Mouse (Mus musculus) testis, adult 2 months (tissue): Measurements from ENCODE around the gene Nyx.

Experiments used
- CTCF ChIP-seq: fragments of 200-500 bp; IDR thresholded peaks from 2 replicates; pipeline ENCODE4 v1.5.1; 2012; ENCODE audit warnings: low read depth, mild to moderate bottlenecking, inconsistent platforms, low read length, moderate library complexity; ENCODE audit not compliant: control insufficient read depth, insufficient read depth, insufficient replicate concordance
- POLR2A ChIP-seq: fragments of 200-500 bp; IDR thresholded peaks from 2 replicates; pipeline ENCODE4 v1.6.1; 2012; ENCODE audit warnings: low read depth, mild to moderate bottlenecking, inconsistent platforms, low read length, moderate library complexity; ENCODE audit not compliant: control insufficient read depth

DNA sequence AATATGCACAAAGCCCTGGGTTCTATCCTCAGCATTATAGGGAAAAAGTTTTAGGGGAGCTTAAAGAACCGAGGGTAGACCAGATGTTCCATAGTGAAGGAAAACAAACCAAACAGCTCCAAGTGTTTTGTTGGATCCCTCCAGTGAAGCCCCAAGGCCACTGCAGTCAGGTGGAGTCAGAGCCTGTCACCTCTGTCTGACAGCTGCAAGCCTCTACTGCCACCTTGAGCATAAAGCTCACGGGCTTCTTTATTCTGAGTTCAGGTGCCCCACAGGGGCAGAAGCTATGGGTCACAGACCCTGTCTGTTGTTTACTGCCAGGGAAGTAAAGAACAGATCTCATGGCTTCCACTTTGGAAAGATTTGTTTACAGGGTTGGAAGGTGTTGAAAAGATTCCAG lies 47.2 kb downstream of the Nyx start:
- TF ChIP-seq POLR2A (no peak), CTCF (no peak)
